Mouse (Mus musculus) heart, adult 2 months (tissue): ENCODE data around the gene Gmfg. TPM values are rescaled to one million over a fixed set of nuclear protein-coding genes. Genes with fewer than 3 reads are reported as not detected.

Source experiments
- DNase-seq, 2 experiments: peaks; one replicate each; pipeline ENCODE4 v3.0.0; 2021
- H3K27ac ChIP-seq: fragments of 200-600 bp; 2 replicates; pipeline ENCODE4 v1.8.1; 2022
- H3K27me3 ChIP-seq: fragments of 200-500 bp; 2 replicates; pipeline ENCODE4 v1.6.1; 2012; ENCODE audit warnings: mild to moderate bottlenecking, low read length, inconsistent platforms, mixed read lengths; ENCODE audit not compliant: control insufficient read depth, insufficient read depth
- H3K36me3 ChIP-seq: fragments of 200-500 bp; 2 replicates; pipeline ENCODE4 v1.6.1; 2012; ENCODE audit warnings: low read length, inconsistent platforms; ENCODE audit not compliant: control insufficient read depth, insufficient read depth
- H3K4me1 ChIP-seq: fragments of 200-500 bp; 2 replicates; pipeline ENCODE4 v1.6.1; 2011; ENCODE audit warnings: low read length; ENCODE audit not compliant: control insufficient read depth, insufficient read depth
- H3K4me3 ChIP-seq: fragments of 200-600 bp; 2 replicates; pipeline ENCODE4 v1.8.1; 2022
- H3K79me2 ChIP-seq: fragments of 200-500 bp; replicated peaks from 2 replicates; pipeline ENCODE4 v1.6.1; 2012; ENCODE audit warnings: mild to moderate bottlenecking, inconsistent platforms, low read length, moderate library complexity, mixed read lengths; ENCODE audit not compliant: control insufficient read depth, insufficient read depth
- H3K9ac ChIP-seq: fragments of 200-500 bp; 2 replicates; pipeline ENCODE4 v1.6.1; 2012; ENCODE audit warnings: low read depth, mild to moderate bottlenecking, control low read depth, inconsistent platforms, low read length, mixed read lengths
- CTCF ChIP-seq: fragments of 200-600 bp; IDR thresholded peaks from 2 replicates; pipeline ENCODE4 v1.8.1; 2022; ENCODE audit warnings: antibody characterized with exemption, mild to moderate bottlenecking, moderate library complexity
- EP300 ChIP-seq: fragments of 200-500 bp; IDR thresholded peaks from 2 replicates; pipeline ENCODE4 v1.6.1; 2011; ENCODE audit warnings: low read depth, low read length, control low read depth; ENCODE audit not compliant: insufficient read depth
- POLR2A ChIP-seq: fragments of 200-500 bp; IDR thresholded peaks from 2 replicates; pipeline ENCODE4 v1.6.1; 2011; ENCODE audit warnings: mild to moderate bottlenecking, low read depth, low read length, control low read depth; ENCODE audit not compliant: insufficient read depth
- WGBS: fragments of 180-500 bp; shearing (Covaris S2); methylation state at CpG from one replicate; pipeline ENCODE4 v1.1.7; 2018; 5-methylcytosine and 5-hydroxymethylcytosine counted together
- intact Hi-C: fragments of 180-260 bp; cut with DNase I; formaldehyde crosslinking; loops from one replicate; pipeline ENCODE4 v1.15.1; 2025
- polyA plus RNA-seq: library from polyadenylated mRNA; depleted of rRNA; stranded (reverse); fragments of >200 nt; gene quantifications from 2 replicates; pipeline ENCODE4 v1.2.3, GENCODE M21; 2012; rRNA removed
- total RNA-seq, 2 experiments: library from RNA; stranded (reverse); gene quantifications; 2 replicates each; pipeline ENCODE4 v1.2.3; 2021

Gene Gmfg
- total and polyA plus RNA-seq, 3 experiments = 3.8 to 7.1 (median 5.3) TPM

DNA sequence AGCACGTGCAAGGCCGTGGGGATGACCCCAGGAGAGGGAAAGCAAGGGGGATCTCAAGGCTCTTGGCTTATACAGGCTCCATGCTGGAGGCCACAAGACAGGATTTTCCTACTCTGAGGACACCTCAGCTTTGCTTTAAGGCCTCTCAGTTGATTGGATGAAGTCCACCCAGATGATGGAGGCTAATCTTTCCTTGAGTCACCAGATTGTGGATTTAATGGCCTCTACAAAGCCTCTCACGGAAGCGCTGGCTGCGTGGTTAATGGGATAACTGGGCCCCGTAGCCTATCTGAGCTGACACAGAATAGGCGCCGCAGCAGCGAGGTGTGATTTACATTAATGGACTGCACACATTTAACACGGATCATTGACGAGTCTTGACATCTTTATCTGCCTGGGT, 58.2 kb downstream of the Gmfg start:
- no peaks in the 10 kb centered on the region for H3K27me3 ChIP-seq
- H3K4me3 ChIP-seq = no peak overlapping the region
- H3K9ac ChIP-seq = no peak overlapping the region
- intact Hi-C loops = no loop called here
- WGBS = 74% methylated on average over 11 of the region's 11 CpGs
- no peaks in the 10 kb centered on the region for H3K4me1 ChIP-seq
- H3K79me2 ChIP-seq = no peaks in the 10 kb centered on the region
- TF ChIP-seq POLR2A (no peak), CTCF (no peak), EP300 (no peak)
- no peaks in the 10 kb centered on the region for H3K36me3 ChIP-seq
- H3K27ac ChIP-seq = no peak overlapping the region
- DNase-seq = no peak

Other genes starting within 250 kb of the Gmfg start
- 10 to 100 TPM; 11.2 to 11.9 TPM for gene Eid2, start 169.6 kb upstream of the Gmfg start, total RNA-seq
- 4.2 and 4.6 TPM in 2 replicates for gene Eid2, start 169.6 kb upstream of the Gmfg start, polyA plus RNA-seq
- 10 to 100 TPM; 11.2 to 13.0 TPM for gene Eid2b, start 159.7 kb upstream of the Gmfg start, total RNA-seq
- 6.7 and 7.2 TPM in 2 replicates for gene Eid2b, start 159.7 kb upstream of the Gmfg start, polyA plus RNA-seq
- gene Selenov, start 146.3 kb upstream of the Gmfg start, total RNA-seq = not detected
- 0.08 TPM in 1 of 2 replicates, not detected in the other for gene Selenov, start 146.3 kb upstream of the Gmfg start, polyA plus RNA-seq
- gene Dll3, start 135.2 kb upstream of the Gmfg start, total RNA-seq = not detected
- not detected in 2 replicates for gene Dll3, start 135.2 kb upstream of the Gmfg start, polyA plus RNA-seq
- gene Timm50, start 125.4 kb upstream of the Gmfg start, total RNA-seq = 10 to 100 TPM; 60.0 to 63.5 TPM
- 63.0 and 72.8 TPM in 2 replicates for gene Timm50, start 125.4 kb upstream of the Gmfg start, polyA plus RNA-seq
- gene Supt5, start 98.7 kb upstream of the Gmfg start, total RNA-seq = 10 to 100 TPM; 52.5 to 59.9 TPM
- gene Supt5, start 98.7 kb upstream of the Gmfg start, polyA plus RNA-seq = 64.3 and 72.4 TPM in 2 replicates
- gene Rps16, start 86.8 kb upstream of the Gmfg start, total RNA-seq = 100 to 1,000 TPM; 496 to 556 TPM
- 312 and 411 TPM in 2 replicates for gene Rps16, start 86.8 kb upstream of the Gmfg start, polyA plus RNA-seq
- gene Plekhg2, start 64.8 kb upstream of the Gmfg start, total RNA-seq = 10 to 100 TPM; 10.4 to 14.3 TPM
- 15.9 and 16.3 TPM in 2 replicates for gene Plekhg2, start 64.8 kb upstream of the Gmfg start, polyA plus RNA-seq
- 10 to 100 TPM; 19.4 to 26.3 TPM for gene Zfp36, start 57.2 kb upstream of the Gmfg start, total RNA-seq
- 26.1 and 28.2 TPM in 2 replicates for gene Zfp36, start 57.2 kb upstream of the Gmfg start, polyA plus RNA-seq
- 10 to 100 TPM; 20.8 to 21.5 TPM for gene Med29, start 44.7 kb upstream of the Gmfg start, total RNA-seq
- gene Med29, start 44.7 kb upstream of the Gmfg start, polyA plus RNA-seq = 48.8 and 50.4 TPM in 2 replicates
- gene Paf1, start 44.5 kb upstream of the Gmfg start, total RNA-seq = 10 to 100 TPM; 41.3 to 42.1 TPM
- 63.8 and 67.0 TPM in 2 replicates for gene Paf1, start 44.5 kb upstream of the Gmfg start, polyA plus RNA-seq
- gene Lrfn1, start 14.5 kb downstream of the Gmfg start, total RNA-seq = under 1 TPM; 0.68 to 0.73 TPM
- 0.82 and 1.3 TPM in 2 replicates for gene Lrfn1, start 14.5 kb downstream of the Gmfg start, polyA plus RNA-seq
- not detected for gene Ifnl2, start 73.0 kb downstream of the Gmfg start, total RNA-seq
- gene Ifnl2, start 73.0 kb downstream of the Gmfg start, polyA plus RNA-seq = not detected in 2 replicates
- not detected for gene Ifnl3, start 85.4 kb downstream of the Gmfg start, total RNA-seq
- not detected in 2 replicates for gene Ifnl3, start 85.4 kb downstream of the Gmfg start, polyA plus RNA-seq
- not detected for gene Sycn, start 103.4 kb downstream of the Gmfg start, total RNA-seq
- not detected in 2 replicates for gene Sycn, start 103.4 kb downstream of the Gmfg start, polyA plus RNA-seq
- gene Nccrp1, start 109.8 kb downstream of the Gmfg start, total RNA-seq = not detected
- not detected in 2 replicates for gene Nccrp1, start 109.8 kb downstream of the Gmfg start, polyA plus RNA-seq
- gene Samd4b, start 160.7 kb downstream of the Gmfg start, total RNA-seq = 10 to 100 TPM; 21.9 to 22.4 TPM
- gene Samd4b, start 160.7 kb downstream of the Gmfg start, polyA plus RNA-seq = 38.8 and 46.1 TPM in 2 replicates
- gene Pak4, start 160.7 kb downstream of the Gmfg start, total RNA-seq = 1 to 10 TPM; 8.8 to 9.4 TPM
- 6.4 and 7.6 TPM in 2 replicates for gene Pak4, start 160.7 kb downstream of the Gmfg start, polyA plus RNA-seq
- gene Acp7, start 193.9 kb downstream of the Gmfg start, total RNA-seq = not detected
- gene Acp7, start 193.9 kb downstream of the Gmfg start, polyA plus RNA-seq = 0.49 TPM in 1 of 2 replicates, not detected in the other